Mouse (Mus musculus) cortical plate, adult 2 months (tissue): ENCODE results near the gene Iqub.

Source experiments
- CTCF ChIP-seq: fragments of 200-500 bp; IDR thresholded peaks from 2 replicates; pipeline ENCODE4 v1.5.1; 2011; ENCODE audit warnings: mild to moderate bottlenecking, control low read depth, low read length; ENCODE audit not compliant: insufficient read depth; ENCODE audit errors: extremely low read depth
- POLR2A ChIP-seq: fragments of 200-500 bp; IDR thresholded peaks from 2 replicates; pipeline ENCODE4 v1.6.1; 2011; ENCODE audit warnings: mild to moderate bottlenecking, low read length, control low read depth; ENCODE audit not compliant: insufficient read depth; ENCODE audit errors: extremely low read depth

GRCm38 (mm10) chr6:24486530-24486929 is 28.3 kb downstream of the Iqub start:
- TF ChIP-seq POLR2A (no peak), CTCF (no peak)
